Mouse (Mus musculus) embryonic fibroblast, embryonic 13.5 days (primary cell): Measurements from ENCODE around the gene Mfsd2a.

ENCODE experiments used
- CTCF ChIP-seq: IDR thresholded peaks from 2 replicates; pipeline ENCODE4 v1.5.1; 2011; ENCODE audit warnings: mild to moderate bottlenecking, control low read depth, low read length, moderate library complexity, borderline replicate concordance; ENCODE audit not compliant: insufficient read depth
- POLR2A ChIP-seq: IDR thresholded peaks from 2 replicates; pipeline ENCODE4 v1.6.1; 2011; ENCODE audit warnings: low read depth, mild to moderate bottlenecking, control low read depth, low read length, moderate library complexity

DNA sequence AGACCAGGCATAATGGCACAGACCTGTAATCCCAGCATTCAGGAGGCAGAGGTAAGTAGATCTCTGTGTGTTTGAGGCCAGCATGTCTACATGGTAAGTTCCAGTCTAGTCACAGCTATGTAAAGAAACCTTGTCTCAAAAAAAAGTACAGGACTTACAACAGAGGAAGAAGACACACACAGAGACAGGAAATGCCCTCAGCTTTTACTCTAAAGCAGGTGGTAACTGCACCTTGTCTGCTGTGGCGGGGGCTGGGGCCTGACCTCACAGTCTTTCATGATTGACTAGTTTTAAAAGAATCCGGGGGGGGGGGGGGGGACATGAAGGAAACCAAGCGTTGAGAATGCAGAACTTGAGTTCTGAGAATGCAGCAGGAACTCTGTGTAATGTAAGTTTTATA lies 27.1 kb downstream of the Mfsd2a start:
- TF ChIP-seq CTCF (no peak), POLR2A (no peak)
